Mouse (Mus musculus) testis, adult 10 weeks (tissue): ENCODE measurements around the gene Kctd13. TPM values are rescaled to one million over a fixed set of nuclear protein-coding genes. Genes with fewer than 3 reads are reported as not detected.

Source experiments
- polyA plus RNA-seq: library from polyadenylated mRNA; stranded (reverse); fragments of 350-450 nt; fragmentation: Illumina TruSeq; extraction: RNeasy Lipid Tissue Mini Kit (QIAGEN cat#74804); gene quantifications from one replicate; pipeline ENCODE4 v1.2.3, GENCODE M21; 2014; ENCODE audit warnings: low read depth, low replicate concordance

The Kctd13 gene
- 9.1 TPM for polyA plus RNA-seq

GRCm38 (mm10) chr7:126928384-126929037 is at the start of gene Kctd13:
TSS of gene Kctd13 (plus strand) at chr7:126928879.

GRCm38 (mm10) chr7:126884286-126885164 is 44.2 kb upstream of the Kctd13 start, which contains the start of gene Taok2:
TSS of gene Taok2 (minus strand) at chr7:126884703.

GRCm38 (mm10) chr7:126922624-126923060 is 6.0 kb upstream of the Kctd13 start, which contains the start of gene Tmem219:
TSS of gene Tmem219 (minus strand) at chr7:126922917.

GRCm38 (mm10) chr7:126949403-126949792 is 20.7 kb downstream of the Kctd13 start, which contains the start of gene Asphd1:
TSS of gene Asphd1 (minus strand) at chr7:126949582.

GRCm38 (mm10) chr7:126949793-126950646 is 21.3 kb downstream of the Kctd13 start, which contains the start of gene Sez6l2:
TSS of gene Sez6l2 (plus strand) at chr7:126950563.

GRCm38 (mm10) chr7:126975893-126975949 is 47.0 kb downstream of the Kctd13 start, which contains the start of gene Cdipt:
TSS of gene Cdipt (plus strand) at chr7:126975914.

GRCm38 (mm10) chr7:126975950-126976866 is 47.5 kb downstream of the Kctd13 start, which contains the start of gene Cdiptos:
TSS of gene Cdiptos (minus strand) at chr7:126976098.

Other genes starting within 250 kb of the Kctd13 start
- gene Bola2, start 233.5 kb upstream of the Kctd13 start, polyA plus RNA-seq = 0.11 TPM
- 0.78 TPM for gene Slx1b, start 233.1 kb upstream of the Kctd13 start, polyA plus RNA-seq
- not detected for gene Coro1a, start 221.1 kb upstream of the Kctd13 start, polyA plus RNA-seq
- 33.6 TPM for gene Mapk3, start 169.3 kb upstream of the Kctd13 start, polyA plus RNA-seq
- 0.38 TPM for gene Gdpd3, start 162.5 kb upstream of the Kctd13 start, polyA plus RNA-seq
- gene Ypel3, start 151.9 kb upstream of the Kctd13 start, polyA plus RNA-seq = 5.6 TPM
- gene Tbx6, start 147.4 kb upstream of the Kctd13 start, polyA plus RNA-seq = not detected
- 58.9 TPM for gene Ppp4c, start 136.4 kb upstream of the Kctd13 start, polyA plus RNA-seq
- 2.7 TPM for gene Fam57b, start 131.2 kb upstream of the Kctd13 start, polyA plus RNA-seq
- gene 4930451I11Rik, start 97.2 kb upstream of the Kctd13 start, polyA plus RNA-seq = 39.4 TPM
- gene Doc2a, start 81.5 kb upstream of the Kctd13 start, polyA plus RNA-seq = 0.42 TPM
- gene Hirip3, start 66.9 kb upstream of the Kctd13 start, polyA plus RNA-seq = 101 TPM
- gene Ino80e, start 66.5 kb upstream of the Kctd13 start, polyA plus RNA-seq = 26.9 TPM
- gene Taok2, start 44.2 kb upstream of the Kctd13 start, polyA plus RNA-seq = 7.7 TPM
- gene Tmem219, start 6.0 kb upstream of the Kctd13 start, polyA plus RNA-seq = 5.4 TPM
- not detected for gene Asphd1, start 20.7 kb downstream of the Kctd13 start, polyA plus RNA-seq
- gene Sez6l2, start 21.7 kb downstream of the Kctd13 start, polyA plus RNA-seq = 3.2 TPM
- 7.6 TPM for gene Cdipt, start 47.0 kb downstream of the Kctd13 start, polyA plus RNA-seq
- 527 TPM for gene Cdiptos, start 47.2 kb downstream of the Kctd13 start, polyA plus RNA-seq
- 0.11 TPM for gene Mvp, start 85.7 kb downstream of the Kctd13 start, polyA plus RNA-seq
- gene Pagr1b, start 87.6 kb downstream of the Kctd13 start, polyA plus RNA-seq = not detected
- gene Pagr1a, start 88.5 kb downstream of the Kctd13 start, polyA plus RNA-seq = not detected
- gene Gm42742, start 92.2 kb downstream of the Kctd13 start, polyA plus RNA-seq = 0.80 TPM
- gene Prrt2, start 92.3 kb downstream of the Kctd13 start, polyA plus RNA-seq = 0.22 TPM
- 14.6 TPM for gene Maz, start 98.2 kb downstream of the Kctd13 start, polyA plus RNA-seq
- 12.4 TPM for gene Kif22, start 113.6 kb downstream of the Kctd13 start, polyA plus RNA-seq
- not detected for gene Zg16, start 158.4 kb downstream of the Kctd13 start, polyA plus RNA-seq
- gene AI467606, start 162.5 kb downstream of the Kctd13 start, polyA plus RNA-seq = 1.8 TPM
- not detected for gene Qprt, start 193.3 kb downstream of the Kctd13 start, polyA plus RNA-seq
- 0.07 TPM for gene Spn, start 208.9 kb downstream of the Kctd13 start, polyA plus RNA-seq